Mouse (Mus musculus) neural tube, embryonic 15.5 days (tissue): ENCODE measurements around the gene Rassf2. TPM values are rescaled to one million over a fixed set of nuclear protein-coding genes. Genes with fewer than 3 reads are reported as not detected.

Experiments used
- ATAC-seq: fragments of 200-750 bp; cut with Nextera tagmentation; 2 replicates; pipeline ENCODE4 v1.8.0; 2017; ENCODE audit warnings: mild to moderate bottlenecking, moderate TSS enrichment, moderate library complexity; ENCODE audit not compliant: low FRiP score
- H3K27ac ChIP-seq: fragments of 300-500 bp; sonication (generic); replicated peaks from 2 replicates; pipeline ENCODE4 v1.5.1; 2015; ENCODE audit warnings: mild to moderate bottlenecking, inconsistent platforms
- H3K27me3 ChIP-seq: fragments of 300-500 bp; sonication (generic); replicated peaks from 2 replicates; pipeline ENCODE4 v1.6.1; 2015; ENCODE audit warnings: inconsistent platforms
- H3K36me3 ChIP-seq: fragments of 300-500 bp; sonication (generic); 2 replicates; pipeline ENCODE4 v1.6.1; 2015; ENCODE audit warnings: inconsistent platforms
- H3K4me1 ChIP-seq: fragments of 300-500 bp; sonication (generic); 2 replicates; pipeline ENCODE4 v1.6.1; 2015; ENCODE audit warnings: inconsistent platforms
- H3K4me2 ChIP-seq: fragments of 300-500 bp; sonication (generic); 2 replicates; pipeline ENCODE4 v1.6.1; 2015; ENCODE audit warnings: inconsistent platforms, mild to moderate bottlenecking, moderate library complexity
- H3K4me3 ChIP-seq: fragments of 300-500 bp; sonication (generic); replicated peaks from 2 replicates; pipeline ENCODE4 v1.5.1; 2015; ENCODE audit warnings: mild to moderate bottlenecking, inconsistent platforms
- H3K9ac ChIP-seq: fragments of 300-500 bp; sonication (generic); replicated peaks from 2 replicates; pipeline ENCODE4 v1.6.1; 2015; ENCODE audit warnings: mild to moderate bottlenecking, inconsistent platforms
- H3K9me3 ChIP-seq: fragments of 300-500 bp; sonication (generic); replicated peaks from 2 replicates; pipeline ENCODE4 v1.6.1; 2016; ENCODE audit warnings: inconsistent platforms
- WGBS: fragments of 180-500 bp; shearing (Covaris S2); methylation state at CpG from one replicate; pipeline ENCODE4 v1.1.7; 2015; ENCODE audit warnings: mixed read lengths; 5-methylcytosine and 5-hydroxymethylcytosine counted together
- polyA plus RNA-seq: library from polyadenylated mRNA; unstranded; fragments of >200 nt; fragmentation: Nextera tagmentation; extraction: Ambion mirVana; gene quantifications from 2 replicates; pipeline ENCODE4 v1.2.1, GENCODE M21; 2015

The Rassf2 gene
- polyA plus RNA-seq, 1 experiment from 2014 or later, result 22.5 TPM

DNA sequence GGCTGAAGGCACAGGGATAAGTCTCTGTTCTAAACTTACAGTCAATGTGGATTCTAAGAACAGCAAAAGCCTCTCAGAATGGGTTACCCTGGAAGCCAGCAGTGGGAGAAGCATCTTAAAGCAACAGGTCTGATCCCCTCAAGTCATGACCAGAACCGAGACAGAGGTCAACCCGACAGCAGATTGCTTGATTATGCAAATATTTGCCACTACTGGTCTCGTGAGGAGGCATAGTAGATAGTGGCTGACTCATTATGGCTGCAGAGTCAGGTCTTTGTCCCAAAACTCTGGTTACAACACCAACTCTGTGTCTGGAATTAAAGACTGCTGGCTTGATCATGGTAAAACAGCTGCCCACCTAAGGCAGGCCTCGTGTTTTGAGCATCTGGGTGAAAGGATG is 11.9 kb downstream of the Rassf2 start:
- no peak overlapping the region for H3K4me2 ChIP-seq
- H3K36me3 ChIP-seq, result no peaks in the 10 kb centered on the region
- H3K9me3 ChIP-seq, result no peaks in the 10 kb centered on the region
- peaks cover 12% of the 10 kb centered on the region for H3K4me1 ChIP-seq
- 66% methylated on average over 4 of the region's 4 CpGs for WGBS
- H3K27me3 ChIP-seq, result no peaks in the 10 kb centered on the region
- no peak overlapping the region for H3K9ac ChIP-seq
- no peak for ATAC-seq
- H3K27ac ChIP-seq, result no peak overlapping the region
- no peak overlapping the region for H3K4me3 ChIP-seq

- no peak for ATAC-seq
- Histone ChIP-seq H3K9ac (no peak overlapping the region), H3K27ac (no peak overlapping the region), H3K4me3 (no peak overlapping the region), H3K36me3 (no peaks in the 10 kb centered on the region), H3K27me3 (no peaks in the 10 kb centered on the region), H3K4me2 (no peak overlapping the region), H3K4me1 (peaks cover 12% of the 10 kb centered on the region), H3K9me3 (no peaks in the 10 kb centered on the region)
- WGBS, result 53% methylated on average over 7 of the region's 7 CpGs
These were observed 12.4 kb downstream of the Rassf2 start for GRCm38 (mm10) chr2:132017611-132018010.

DNA sequence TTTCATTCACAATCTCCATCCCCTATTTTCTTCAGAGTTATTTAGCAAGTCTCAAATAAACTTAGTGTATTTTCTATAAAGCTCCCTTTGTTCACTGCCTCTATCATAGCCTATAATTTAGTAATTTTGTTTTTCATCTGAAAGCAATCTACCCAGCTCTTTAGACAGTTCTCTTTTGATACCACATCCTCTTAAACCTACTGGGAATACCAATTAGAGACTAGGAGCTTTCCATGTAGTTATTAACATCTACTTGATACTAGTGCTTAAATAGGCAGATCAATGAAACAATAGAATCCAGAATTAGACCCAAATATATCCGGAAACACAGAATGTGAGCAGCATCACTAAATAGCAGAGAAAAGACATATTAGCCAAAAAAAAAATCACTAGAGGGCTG is 14.0 kb downstream of the Rassf2 start:
- H3K36me3 ChIP-seq, result peaks cover 13% of the 10 kb centered on the region
- H3K27ac ChIP-seq, result no peak overlapping the region
- H3K9ac ChIP-seq, result no peak overlapping the region
- WGBS, result 76% methylated on average over 1 of the region's 1 CpGs
- H3K27me3 ChIP-seq, result no peaks in the 10 kb centered on the region
- no peak overlapping the region for H3K4me3 ChIP-seq
- no peak for ATAC-seq
- H3K9me3 ChIP-seq, result no peaks in the 10 kb centered on the region
- H3K4me2 ChIP-seq, result no peak overlapping the region
- peaks cover 4% of the 10 kb centered on the region; the same call in 1 of the 2 replicates for H3K4me1 ChIP-seq

DNA sequence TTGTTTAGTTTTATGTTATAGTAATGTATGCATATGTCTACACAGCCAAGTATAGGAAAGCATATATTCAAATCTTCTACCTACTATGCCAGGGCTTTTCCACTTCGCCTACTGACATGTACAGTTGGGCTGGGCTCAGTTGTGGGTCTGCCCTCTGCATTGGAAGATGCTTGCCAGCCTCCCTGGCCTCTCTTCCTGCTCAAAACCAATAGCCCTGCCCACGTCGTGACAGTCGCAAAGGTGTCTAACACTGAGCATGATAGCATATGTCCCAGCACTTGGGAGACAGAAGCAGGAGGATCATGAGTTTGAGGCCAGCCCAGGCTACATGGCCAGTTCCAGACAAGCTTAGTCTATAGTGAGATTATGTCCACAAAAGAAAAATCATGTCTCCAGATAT is 16.9 kb downstream of the Rassf2 start:
- no peak for ATAC-seq
- H3K27ac ChIP-seq, result no peak overlapping the region
- no peak overlapping the region for H3K9ac ChIP-seq
- H3K36me3 ChIP-seq, result peaks cover 34% of the 10 kb centered on the region
- 96% methylated on average over 4 of the region's 4 CpGs for WGBS
- H3K4me3 ChIP-seq, result no peak overlapping the region
- H3K4me1 ChIP-seq, result no peaks in the 10 kb centered on the region
- H3K4me2 ChIP-seq, result no peak overlapping the region
- no peaks in the 10 kb centered on the region for H3K27me3 ChIP-seq
- no peaks in the 10 kb centered on the region for H3K9me3 ChIP-seq

DNA sequence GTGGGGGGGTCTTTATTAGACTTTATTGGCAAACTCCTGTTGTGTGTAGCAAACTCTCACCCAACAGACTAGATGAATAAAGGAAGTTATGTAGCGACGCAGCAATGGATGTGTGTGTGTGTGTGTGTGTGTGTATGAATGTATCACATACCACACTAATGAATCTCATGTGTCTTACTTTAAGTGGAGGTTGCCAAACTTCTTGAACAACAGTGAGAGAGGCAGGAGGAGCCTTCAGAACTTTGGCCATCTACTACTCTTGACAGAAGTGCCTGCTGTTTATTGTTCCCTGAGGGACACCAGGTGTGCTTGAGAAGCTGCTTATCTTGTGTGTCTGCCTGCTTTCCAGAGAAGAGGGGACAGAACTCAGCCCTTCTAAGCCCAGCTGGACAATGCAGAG is 19.3 kb downstream of the Rassf2 start:
- H3K4me2 ChIP-seq, result no peak overlapping the region
- H3K27me3 ChIP-seq, result no peaks in the 10 kb centered on the region
- no peak overlapping the region for H3K27ac ChIP-seq
- WGBS, result 96% methylated on average over 2 of the region's 2 CpGs
- H3K4me3 ChIP-seq, result no peak overlapping the region
- H3K4me1 ChIP-seq, result no peaks in the 10 kb centered on the region
- ATAC-seq, result no peak
- no peaks in the 10 kb centered on the region for H3K9me3 ChIP-seq
- H3K9ac ChIP-seq, result no peak overlapping the region
- H3K36me3 ChIP-seq, result peaks cover 45% of the 10 kb centered on the region

- Histone ChIP-seq H3K4me2 (no peak overlapping the region), H3K9ac (no peak overlapping the region), H3K4me3 (no peak overlapping the region), H3K4me1 (no peaks in the 10 kb centered on the region), H3K9me3 (no peaks in the 10 kb centered on the region), H3K36me3 (peaks cover 62% of the 10 kb centered on the region), H3K27me3 (no peaks in the 10 kb centered on the region), H3K27ac (no peak overlapping the region)
- WGBS, result 71% methylated on average over 4 of the region's 4 CpGs
- no peak for ATAC-seq
These were observed 21.9 kb downstream of the Rassf2 start for GRCm38 (mm10) chr2:132008186-132008585.

GRCm38 (mm10) chr2:132007475-132007819 is 22.6 kb downstream of the Rassf2 start:
- no peaks in the 10 kb centered on the region for H3K27me3 ChIP-seq
- peaks cover 67% of the 10 kb centered on the region for H3K36me3 ChIP-seq
- no peak for ATAC-seq
- H3K4me3 ChIP-seq, result no peak overlapping the region
- 52% methylated on average over 6 of the region's 6 CpGs for WGBS
- H3K4me2 ChIP-seq, result no peak overlapping the region
- no peak overlapping the region for H3K27ac ChIP-seq
- no peak overlapping the region for H3K9ac ChIP-seq
- H3K4me1 ChIP-seq, result no peaks in the 10 kb centered on the region
- H3K9me3 ChIP-seq, result no peaks in the 10 kb centered on the region

DNA sequence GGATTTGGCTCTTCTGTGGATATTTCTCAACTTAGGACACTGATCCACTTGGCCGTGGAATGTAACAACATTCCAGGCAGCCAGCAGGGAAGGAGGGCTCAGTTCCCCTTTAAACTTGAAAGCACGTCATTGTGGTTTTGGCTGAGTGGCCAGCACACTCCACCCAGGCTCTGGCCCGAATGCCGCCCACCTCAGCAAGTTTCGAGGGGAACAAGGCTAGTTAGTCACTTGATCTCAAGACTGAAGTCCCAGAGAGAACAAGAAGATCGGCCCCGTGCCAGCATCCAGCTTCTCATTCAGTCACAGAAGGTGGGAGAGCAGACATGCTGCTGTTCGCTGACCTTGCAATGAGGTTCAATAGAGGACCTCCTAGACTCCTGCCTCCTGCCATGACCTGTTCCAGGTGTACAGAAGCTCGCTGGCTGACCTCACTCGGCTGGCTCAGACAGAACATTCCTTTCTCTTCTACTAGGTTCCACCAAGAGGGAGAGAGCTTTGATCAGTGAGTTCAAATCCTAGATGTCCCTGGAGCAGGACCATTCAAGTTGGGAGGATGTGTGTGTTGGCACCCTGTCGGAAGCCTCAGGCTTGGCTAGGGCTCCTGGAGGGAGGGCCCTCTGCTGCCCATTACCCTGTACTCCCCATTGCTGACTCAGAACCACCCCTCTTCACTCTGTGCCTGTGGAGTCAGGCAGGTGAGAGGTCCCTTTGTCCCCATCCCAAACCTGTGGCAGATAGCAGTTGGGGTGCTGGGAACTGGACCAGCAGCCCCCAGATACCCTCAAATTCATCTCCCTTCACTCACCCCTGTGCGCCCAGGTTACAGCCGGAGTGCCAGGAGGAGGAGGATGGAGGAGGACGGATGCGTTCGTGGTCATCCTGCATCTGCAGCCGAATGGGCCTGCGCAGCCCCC is 23.2 kb downstream of the Rassf2 start:
- no peak for ATAC-seq
- WGBS, result 89% methylated on average over 18 of the region's 18 CpGs
- H3K4me3 ChIP-seq, result no peak overlapping the region
- no peaks in the 10 kb centered on the region for H3K9me3 ChIP-seq
- H3K36me3 ChIP-seq, result peaks cover 60% of the 10 kb centered on the region
- no peak overlapping the region for H3K9ac ChIP-seq
- no peaks in the 10 kb centered on the region for H3K27me3 ChIP-seq
- H3K4me2 ChIP-seq, result no peak overlapping the region
- H3K27ac ChIP-seq, result 0 out of 2 replicates have a peak overlapping the region, but pooled peaks have one; percentile 23
- no peaks in the 10 kb centered on the region for H3K4me1 ChIP-seq

DNA sequence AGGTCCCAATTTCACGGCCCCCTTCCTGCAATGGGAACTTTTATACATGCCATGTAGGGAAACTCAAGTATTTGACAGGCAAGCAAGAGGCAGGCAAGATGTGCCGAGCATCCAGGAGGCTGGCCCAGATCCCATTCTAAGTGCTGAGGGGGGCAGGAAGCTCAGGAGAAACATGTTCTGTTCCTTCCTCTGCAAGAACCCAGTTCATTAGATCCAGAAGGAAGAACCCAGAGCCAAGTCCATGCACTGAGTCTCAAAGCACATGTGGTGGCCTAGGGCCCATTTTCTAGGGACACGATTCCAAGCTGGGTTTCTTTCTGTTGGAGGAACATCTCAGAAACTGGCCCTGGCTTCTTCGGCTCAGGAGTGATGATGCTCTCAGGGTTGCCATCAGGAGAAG is 24.6 kb downstream of the Rassf2 start:
- WGBS, result 90% methylated on average over 4 of the region's 4 CpGs
- no peaks in the 10 kb centered on the region for H3K9me3 ChIP-seq
- H3K9ac ChIP-seq, result no peak overlapping the region
- H3K4me3 ChIP-seq, result no peak overlapping the region
- no peak overlapping the region for H3K4me2 ChIP-seq
- H3K4me1 ChIP-seq, result no peaks in the 10 kb centered on the region
- H3K27me3 ChIP-seq, result no peaks in the 10 kb centered on the region
- H3K36me3 ChIP-seq, result peaks cover 53% of the 10 kb centered on the region
- ATAC-seq, result no peak
- no peak overlapping the region for H3K27ac ChIP-seq

GRCm38 (mm10) chr2:132004495-132005136 is 25.4 kb downstream of the Rassf2 start:
- ATAC-seq, result no peak
- no peaks in the 10 kb centered on the region for H3K9me3 ChIP-seq
- no peak overlapping the region for H3K4me2 ChIP-seq
- H3K4me3 ChIP-seq, result no peak overlapping the region
- no peak overlapping the region for H3K27ac ChIP-seq
- H3K9ac ChIP-seq, result no peak overlapping the region
- peaks cover 51% of the 10 kb centered on the region for H3K36me3 ChIP-seq
- H3K27me3 ChIP-seq, result no peaks in the 10 kb centered on the region
- no peaks in the 10 kb centered on the region for H3K4me1 ChIP-seq
- WGBS, result 87% methylated on average over 9 of the region's 9 CpGs

- H3K9me3 ChIP-seq, result no peaks in the 10 kb centered on the region
- H3K4me2 ChIP-seq, result no peak overlapping the region
- no peaks in the 10 kb centered on the region for H3K4me1 ChIP-seq
- H3K27me3 ChIP-seq, result no peaks in the 10 kb centered on the region
- H3K27ac ChIP-seq, result no peak overlapping the region
- H3K4me3 ChIP-seq, result no peak overlapping the region
- 85% methylated on average over 5 of the region's 5 CpGs for WGBS
- H3K9ac ChIP-seq, result no peak overlapping the region
- H3K36me3 ChIP-seq, result peaks cover 52% of the 10 kb centered on the region
- no peak for ATAC-seq
These were observed 26.1 kb downstream of the Rassf2 start for GRCm38 (mm10) chr2:132003916-132004315.

DNA sequence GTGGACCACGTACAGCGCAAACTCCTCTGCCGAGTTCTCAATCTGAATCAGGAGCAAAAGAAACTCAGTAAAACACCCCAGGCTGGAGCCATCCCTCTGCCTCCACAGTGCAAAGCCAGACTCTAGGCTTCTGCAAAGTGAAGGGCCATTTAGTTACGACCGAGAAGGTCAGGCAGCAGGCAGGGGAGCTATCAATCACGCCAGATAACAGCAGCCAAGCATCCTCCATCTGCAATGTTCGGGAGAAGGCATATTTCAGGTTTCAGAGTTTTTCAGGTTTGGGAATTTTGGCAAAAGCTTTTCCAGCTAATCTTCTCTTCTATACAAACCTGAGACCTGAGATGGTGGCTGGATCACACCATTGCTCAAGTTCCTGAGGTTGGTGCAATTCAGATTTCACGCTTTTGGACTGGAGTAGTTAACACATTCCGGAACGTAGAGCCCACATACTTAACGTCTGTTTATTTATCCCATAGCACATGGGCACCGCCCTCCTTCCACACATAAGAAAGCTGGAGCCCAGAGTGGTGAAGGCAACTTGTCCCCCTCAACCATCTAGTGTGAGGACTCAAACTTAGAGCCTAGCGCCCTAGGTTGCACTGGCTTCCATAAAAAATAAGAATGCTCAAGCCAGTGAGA is 28.2 kb downstream of the Rassf2 start:
- WGBS, result 66% methylated on average over 13 of the region's 13 CpGs
- Histone ChIP-seq H3K36me3 (peaks cover 52% of the 10 kb centered on the region), H3K27ac (no peak overlapping the region), H3K4me1 (no peaks in the 10 kb centered on the region), H3K4me3 (no peak overlapping the region), H3K4me2 (no peak overlapping the region), H3K27me3 (no peaks in the 10 kb centered on the region), H3K9me3 (no peaks in the 10 kb centered on the region), H3K9ac (no peak overlapping the region)
- no peak for ATAC-seq
